Mouse (Mus musculus): ENCODE results near the gene Recql.
"Not testable (repeated sequence)": the region's sequence is repeated elsewhere in the genome, so short reads cannot be mapped to it uniquely, and the experiment has no call there.

The Recql gene

DNA sequence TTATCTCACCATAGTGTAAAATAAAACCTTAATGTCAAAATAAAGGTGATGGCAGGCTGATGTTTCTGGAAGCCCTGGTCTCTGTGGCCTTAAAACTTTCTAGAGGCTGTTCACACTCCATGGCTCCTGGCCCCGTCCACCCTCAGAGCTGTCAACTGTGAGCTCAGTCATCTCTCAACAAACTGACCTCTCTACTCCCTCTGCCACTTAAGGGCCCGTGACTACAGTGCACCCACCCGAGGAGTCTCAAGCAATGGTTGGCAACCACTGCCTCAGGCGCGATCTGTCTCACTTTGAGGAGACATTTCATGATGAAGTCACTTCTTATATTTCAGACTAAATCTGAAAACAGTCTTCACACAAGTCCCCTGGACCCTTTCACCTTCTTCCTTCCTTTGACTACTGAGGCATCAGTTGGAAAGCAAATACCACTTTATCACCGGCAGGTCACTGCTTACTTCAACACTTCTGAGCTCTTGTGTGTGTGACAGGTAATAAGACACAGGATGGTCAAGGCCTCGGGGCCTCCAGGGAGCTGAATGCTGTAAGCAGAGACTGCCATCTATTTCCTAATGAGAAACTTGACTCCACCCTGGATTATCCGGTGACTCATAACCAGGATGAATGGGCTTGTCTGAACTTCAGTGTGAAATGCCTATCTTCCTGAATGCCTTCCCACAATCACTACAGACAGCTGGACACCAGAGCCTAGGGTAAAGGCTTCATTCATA lies 21.0 kb downstream of the Recql start:
- DNase-seq (ENCODE audit: low spot score in 2 of 2): no peak

GRCm38 (mm10) chr6:142363019-142363576 lies 23.8 kb downstream of the Recql start:
- no peak for DNase-seq (ENCODE audit: low spot score in 2 of 2)

DNA sequence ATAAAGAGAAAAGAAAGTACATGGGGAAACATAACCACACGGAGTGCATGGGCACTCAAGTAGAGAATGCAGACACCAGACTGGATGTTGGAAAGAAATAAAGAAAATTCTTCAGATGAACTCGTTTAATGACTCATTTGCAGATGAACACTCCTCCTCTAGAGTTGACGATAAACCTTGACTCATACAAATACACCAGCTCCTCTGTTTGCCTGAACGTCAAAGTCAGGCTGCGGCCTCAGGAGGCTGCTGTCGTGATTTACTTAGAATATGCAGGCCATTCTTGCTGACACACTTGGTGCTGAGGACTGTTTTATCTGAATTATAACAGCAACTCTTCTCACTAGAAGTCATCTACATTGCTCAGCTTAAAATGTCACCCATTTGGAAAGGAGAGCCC lies 24.9 kb downstream of the Recql start:
- no peak for DNase-seq (ENCODE audit: low spot score in 2 of 2)

DNA sequence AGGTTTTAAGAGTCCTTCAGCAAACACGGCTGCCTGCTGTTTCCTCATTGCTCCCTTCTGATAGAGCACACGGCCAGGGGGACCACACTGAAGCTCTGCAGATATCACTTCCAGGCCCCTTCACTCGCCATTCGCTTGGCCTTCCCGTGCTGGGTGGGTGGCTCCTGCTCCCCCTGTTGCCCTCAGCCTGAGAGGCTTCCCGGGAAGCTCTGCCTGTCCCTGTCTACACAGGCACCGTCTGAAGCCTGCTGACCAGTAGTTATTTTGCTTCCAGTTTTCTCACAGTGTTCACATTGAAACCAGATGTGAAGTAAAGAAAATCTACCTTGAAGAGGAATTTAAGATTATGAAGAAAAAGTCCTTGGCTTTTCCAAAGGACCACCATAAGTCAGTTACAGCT lies 29.8 kb downstream of the Recql start:
- DNase-seq (ENCODE audit: low spot score in 2 of 2): no peak

DNA sequence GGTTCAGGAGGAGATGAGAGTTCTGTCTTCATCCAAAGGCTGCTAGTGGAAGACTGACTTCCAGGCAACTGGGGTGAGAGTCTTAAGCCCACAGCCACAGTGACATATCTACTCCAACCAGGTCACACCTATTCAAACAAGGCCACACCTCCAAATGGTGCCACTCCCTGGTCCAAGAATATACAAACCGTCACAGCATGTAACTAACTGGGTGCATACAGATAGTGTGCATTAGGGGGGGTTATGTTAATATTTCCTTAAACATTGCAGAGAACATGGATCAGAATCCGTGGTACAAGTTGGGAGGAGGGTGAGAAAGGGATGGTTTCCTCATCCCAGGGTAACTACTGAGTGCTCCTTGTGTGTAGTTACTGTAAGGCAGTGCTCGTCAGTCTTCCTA lies 34.8 kb downstream of the Recql start:
- not testable (repeated sequence) for DNase-seq (ENCODE audit: low spot score in 2 of 2)

DNA sequence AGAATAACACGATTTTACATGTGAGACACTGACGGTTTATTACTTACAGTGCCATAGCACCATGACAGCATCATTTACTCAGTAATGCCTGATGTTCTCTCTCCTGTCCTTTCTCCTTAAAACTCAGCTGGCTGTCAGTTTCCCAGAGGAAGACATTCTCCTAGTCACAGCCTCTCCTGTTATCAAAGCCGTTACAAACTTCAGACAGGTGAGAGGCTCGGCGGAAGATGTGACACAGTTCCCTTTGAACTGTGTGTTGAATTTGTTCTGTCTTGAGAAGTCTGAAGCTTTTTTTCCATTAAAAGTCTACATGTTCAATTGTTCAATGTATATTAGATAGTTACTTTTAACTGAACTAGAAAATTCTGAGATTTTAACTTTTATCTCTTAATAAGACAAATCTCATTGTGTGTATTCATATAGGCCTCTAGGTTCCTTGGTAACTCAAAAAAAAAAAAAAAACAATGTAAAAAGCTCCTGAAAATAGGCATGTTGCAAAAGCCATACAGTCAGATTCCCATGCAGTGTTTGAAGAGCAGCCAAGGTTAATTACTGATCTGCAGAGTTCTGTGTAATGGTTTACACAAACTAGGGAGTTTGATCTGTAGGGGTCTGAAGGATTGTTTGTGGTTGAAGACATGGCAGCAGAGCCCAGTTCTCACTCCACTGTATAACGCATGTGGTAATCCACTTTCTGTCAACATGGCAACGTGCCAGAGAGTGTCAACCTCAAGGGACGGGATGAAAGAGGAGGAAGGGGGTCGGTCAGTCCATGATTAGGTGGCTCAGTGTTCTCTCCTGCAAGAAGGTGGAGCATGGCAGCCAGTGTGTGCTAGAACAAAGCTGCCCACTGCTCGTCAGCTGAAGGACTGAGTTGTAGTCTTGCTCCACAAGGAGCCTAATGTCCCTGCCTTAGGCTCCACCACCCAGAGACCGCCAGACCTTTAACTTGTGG lies 39.2 kb downstream of the Recql start:
- DNase-seq (ENCODE audit: low spot score in 2 of 2): no peak

DNA sequence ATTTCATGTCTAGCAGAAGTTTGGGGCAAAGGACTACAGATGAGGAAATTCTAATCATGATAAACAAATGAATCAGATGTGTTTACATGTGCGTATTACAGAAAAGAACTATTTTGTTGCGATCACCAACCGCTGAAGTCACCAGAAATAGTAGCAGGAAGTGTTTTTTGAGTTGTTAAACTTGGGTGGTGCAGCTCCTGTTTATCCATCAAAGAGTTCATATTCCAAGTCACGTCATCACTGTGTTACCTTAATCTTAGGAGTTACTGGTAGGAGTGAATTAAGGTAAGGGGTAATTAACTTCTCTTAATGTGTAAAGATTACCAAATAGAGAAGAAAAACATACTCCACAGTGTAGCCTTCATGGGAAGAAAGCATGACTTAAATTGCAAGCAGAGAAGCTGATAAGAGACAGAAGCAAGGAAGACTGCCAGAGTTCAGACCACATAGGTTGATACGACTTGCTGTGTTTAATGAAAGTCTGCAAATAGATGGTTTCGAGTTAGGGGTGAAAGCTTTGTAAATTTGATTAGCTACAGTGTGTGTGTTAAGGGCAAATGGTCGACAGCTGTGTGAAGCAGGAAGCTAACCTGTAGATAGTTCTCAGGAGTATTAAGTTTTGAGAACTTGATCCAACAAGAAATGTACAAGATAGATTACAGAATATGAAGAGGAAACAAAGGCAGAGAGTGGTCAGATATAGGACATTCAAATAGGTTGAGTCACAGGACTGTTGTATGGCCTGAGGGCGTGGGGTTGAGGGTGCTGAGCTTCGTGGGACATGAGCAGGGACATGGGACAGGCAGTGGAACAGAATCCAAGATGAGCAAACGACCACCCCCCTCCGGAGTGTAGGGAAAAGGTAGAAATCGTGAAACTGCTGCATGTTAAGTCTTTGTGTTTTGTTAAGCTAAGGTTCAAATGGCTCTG lies 40.4 kb downstream of the Recql start:
- DNase-seq (ENCODE audit: low spot score in 2 of 2): no peak

DNA sequence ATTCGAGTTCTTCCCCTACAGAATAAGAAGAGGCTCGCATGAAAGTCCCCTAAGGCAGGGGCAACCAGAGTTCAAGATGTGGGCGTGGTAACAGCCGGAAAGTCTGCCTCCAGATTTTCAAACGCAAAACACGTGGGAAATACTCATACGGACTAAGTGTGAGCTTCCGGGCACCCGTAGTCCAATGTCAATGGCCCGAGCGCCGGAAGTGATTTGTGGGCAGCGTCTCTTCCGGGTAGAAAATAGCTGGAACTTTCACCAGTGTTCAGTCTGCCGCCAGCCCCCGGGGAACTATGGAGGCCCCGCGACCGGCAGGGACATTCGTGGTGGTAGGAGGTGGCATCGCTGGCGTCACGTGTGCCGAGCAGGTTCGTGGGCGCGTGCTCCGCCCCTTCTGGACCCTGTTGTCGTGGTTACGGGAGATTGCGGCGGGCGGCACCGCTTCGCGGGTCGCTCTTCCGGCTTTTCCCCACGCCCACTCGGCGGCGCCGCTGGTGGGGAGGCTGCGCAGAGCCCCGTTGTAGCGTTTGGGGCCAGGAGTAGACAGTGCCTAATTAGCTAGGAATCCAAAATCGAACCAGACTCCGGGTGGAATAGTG lies 41.3 kb downstream of the Recql start, which contains the start of gene Pyroxd1:
Pyroxd1 (plus strand) TSS at position 215 of the 599 bp plus-strand sequence.
- peak; percentile 61 to 75 for DNase-seq (ENCODE audit: low spot score in 2 of 2)

DNA sequence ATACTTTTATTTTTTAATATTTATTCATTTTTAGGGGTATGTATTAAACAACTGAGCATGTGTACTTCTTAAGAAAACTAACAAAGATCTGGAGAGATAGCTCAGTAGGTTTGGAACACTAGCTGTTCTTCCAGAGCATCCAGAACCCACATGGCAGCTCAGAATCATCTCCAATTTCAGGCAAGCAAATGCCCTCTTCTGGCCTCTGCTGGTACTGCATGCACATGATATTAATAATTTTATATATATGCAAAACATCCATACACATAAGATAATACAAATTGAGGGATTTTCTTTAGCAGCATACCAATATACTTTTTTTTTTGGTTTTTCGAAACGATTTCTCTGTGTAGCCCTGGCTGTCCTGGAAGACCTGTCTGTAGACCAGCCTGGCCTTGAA lies 43.3 kb downstream of the Recql start:
- DNase-seq (ENCODE audit: low spot score in 2 of 2): peak in 1 of 2 experiments; percentile 65

DNA sequence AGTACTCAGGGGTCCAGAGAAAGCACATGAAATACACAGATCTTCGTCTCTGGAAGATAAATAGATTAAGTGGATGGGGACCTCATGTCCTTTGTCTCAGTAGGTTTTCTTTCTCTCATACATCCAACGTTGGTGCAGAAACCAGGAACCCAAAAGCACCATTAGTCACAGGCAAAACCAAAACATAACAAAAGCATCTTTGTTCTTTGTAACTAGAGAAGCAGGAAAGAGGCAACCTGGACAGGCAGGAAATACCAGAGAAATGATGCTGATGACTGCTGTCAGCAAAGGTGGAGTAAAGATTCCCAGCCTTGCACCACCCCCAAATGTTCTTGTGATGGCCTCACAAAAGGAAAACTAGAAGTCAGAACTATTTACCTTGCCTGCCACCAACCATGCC lies 47.3 kb downstream of the Recql start:
- no peak for DNase-seq (ENCODE audit: low spot score in 2 of 2)

GRCm38 (mm10) chr6:142338961-142339360 lies 47.9 kb downstream of the Recql start:
- DNase-seq (ENCODE audit: low spot score in 2 of 2): no peak

DNA sequence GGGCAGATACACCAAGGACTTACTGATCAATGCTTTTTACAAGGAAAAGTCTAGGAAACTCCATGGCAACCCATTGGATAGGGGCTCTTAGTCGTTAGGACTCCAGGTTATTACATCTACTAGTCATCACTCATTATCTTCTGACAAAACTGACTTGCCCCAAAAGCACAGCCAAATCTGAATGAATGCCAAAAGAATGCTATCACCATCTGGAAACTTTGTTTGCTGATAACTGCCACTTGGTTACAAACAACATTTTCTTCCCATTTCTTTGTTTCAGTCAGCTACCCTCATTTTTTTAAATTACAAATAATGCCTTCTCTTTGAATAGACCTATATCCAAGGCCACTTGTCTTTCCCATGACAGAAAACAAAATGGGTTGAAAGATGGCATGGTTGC lies 57.7 kb downstream of the Recql start:
- no peak for DNase-seq (ENCODE audit: low spot score in 2 of 2)

GRCm38 (mm10) chr6:142326598-142326997 lies 60.3 kb downstream of the Recql start:
- DNase-seq (ENCODE audit: low spot score in 2 of 2): no peak

DNA sequence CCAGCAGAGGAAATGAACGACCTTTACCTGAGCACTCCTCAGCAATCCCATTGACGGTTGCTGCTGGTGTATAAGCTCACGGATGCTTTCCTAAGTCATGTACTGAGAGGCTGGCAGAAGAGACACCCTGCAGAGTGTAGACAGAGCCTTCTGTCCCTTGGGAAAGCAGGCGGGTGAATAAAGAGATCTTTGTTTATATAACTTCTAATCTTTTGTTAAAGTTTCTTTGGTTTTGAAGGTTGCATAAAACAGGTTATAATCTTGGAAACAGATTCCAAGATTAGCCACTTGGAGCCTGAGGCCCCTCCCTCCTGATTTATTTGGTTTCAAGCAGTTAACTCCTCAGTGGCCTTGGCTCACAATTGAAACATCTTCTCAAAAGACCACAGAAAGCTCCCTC lies 64.0 kb downstream of the Recql start, which contains the start of gene Slco1a5:
Slco1a5 (minus strand) TSS at position 101 of the 400 bp plus-strand sequence.
- no peak for DNase-seq (ENCODE audit: low spot score in 2 of 2)

DNA sequence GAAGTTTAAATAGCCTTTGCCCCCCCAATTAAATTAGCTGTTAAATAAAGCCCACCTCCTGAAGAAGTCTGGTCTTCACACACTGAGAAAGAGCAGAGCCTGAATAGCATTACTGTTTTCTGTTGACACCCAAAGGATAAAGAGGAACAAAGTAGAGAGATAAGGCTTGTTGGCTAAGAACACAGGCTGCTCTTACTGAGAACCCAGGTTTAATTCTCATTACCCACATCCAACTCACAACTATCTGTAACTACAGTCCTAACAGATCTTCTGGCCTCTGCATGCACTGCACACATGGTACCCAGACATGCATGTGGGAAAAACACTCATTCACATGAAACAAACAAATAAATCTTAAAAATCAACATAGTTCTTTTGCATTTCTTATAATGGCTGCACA lies 69.8 kb downstream of the Recql start:
- DNase-seq (ENCODE audit: low spot score in 2 of 2): no peak

GRCm38 (mm10) chr6:142314285-142314684 lies 72.6 kb downstream of the Recql start:
- DNase-seq (ENCODE audit: low spot score in 2 of 2): no peak

DNA sequence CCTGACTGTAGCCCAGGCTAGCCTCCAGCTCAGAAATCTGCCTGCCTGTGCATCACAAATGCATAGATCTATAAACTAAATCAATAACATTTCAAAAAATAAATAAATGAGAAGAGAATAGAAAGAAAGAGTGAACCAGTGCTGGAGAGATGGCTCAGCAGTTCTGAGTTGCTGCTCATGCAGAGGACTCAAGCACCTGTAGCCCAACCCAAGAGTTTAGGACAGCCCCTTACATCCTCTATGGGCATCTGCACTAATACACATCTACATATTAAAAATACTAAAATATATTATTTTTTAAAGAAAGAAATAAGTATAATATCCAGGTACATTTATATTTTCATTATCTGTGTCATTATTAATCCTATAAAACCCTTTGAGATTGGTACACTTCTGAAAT lies 81.8 kb downstream of the Recql start:
- DNase-seq (ENCODE audit: low spot score in 2 of 2): no peak
